Mouse (Mus musculus): ENCODE data around the gene Rpl13a. TPM values are rescaled to one million over a fixed set of nuclear protein-coding genes. Genes with fewer than 3 reads are reported as not detected.

Rpl13a gene
- polyA plus RNA-seq, 1 experiment = 1,470 TPM

GRCm38 (mm10) chr7:45139904-45140723, 11.6 kb upstream of the Rpl13a start:
- Histone ChIP-seq H3K27ac (ENCODE audit: insufficient read depth, low read length) (no peak overlapping the region), H3K4me3 (ENCODE audit: insufficient read depth, low read length) (no peak overlapping the region), H3K4me1 (ENCODE audit: control insufficient read depth, insufficient read depth, low read length) (no peaks in the 10 kb centered on the region)
- TF ChIP-seq CTCF (IDR thresholded peaks at IDR 0.05; ENCODE audit: extremely low read depth, insufficient read depth, low read length) (no peak), POLR2A (IDR thresholded peaks at IDR 0.05; ENCODE audit: extremely low read depth, insufficient read depth, low read length) (no peak)

DNA sequence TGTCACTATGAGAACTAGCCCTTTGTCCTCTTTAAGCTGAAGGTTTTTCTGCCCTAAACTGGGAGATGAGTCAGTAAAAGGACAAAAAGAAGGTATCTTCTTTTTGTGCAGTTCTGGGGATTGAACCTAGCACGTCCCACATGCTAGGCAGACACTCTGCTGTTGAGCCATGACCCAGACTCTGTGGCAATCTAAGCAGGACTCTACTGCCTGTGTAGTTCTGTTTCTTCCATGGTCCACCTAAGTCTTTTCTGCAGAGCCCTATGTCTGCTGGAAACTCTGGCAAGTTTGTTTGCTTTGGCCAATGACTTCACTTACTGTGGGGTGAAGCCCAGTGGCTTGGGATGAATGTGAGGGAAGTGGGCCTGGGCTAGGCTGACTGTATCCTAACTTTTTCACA, 9.8 kb upstream of the Rpl13a start:
- no peak overlapping the region for H3K27ac ChIP-seq (ENCODE audit: insufficient read depth, low read length)
- H3K4me1 ChIP-seq (ENCODE audit: control insufficient read depth, insufficient read depth, low read length) = no peaks in the 10 kb centered on the region
- no peak overlapping the region for H3K4me3 ChIP-seq (ENCODE audit: insufficient read depth, low read length)
- no peak for TF ChIP-seq POLR2A (IDR thresholded peaks at IDR 0.05; ENCODE audit: extremely low read depth, insufficient read depth, low read length)
- TF ChIP-seq CTCF (IDR thresholded peaks at IDR 0.05; ENCODE audit: extremely low read depth, insufficient read depth, low read length) = no peak

- Histone ChIP-seq H3K27ac (ENCODE audit: insufficient read depth, low read length) (no peak overlapping the region), H3K4me3 (ENCODE audit: insufficient read depth, low read length) (no peak overlapping the region), H3K4me1 (ENCODE audit: control insufficient read depth, insufficient read depth, low read length) (no peaks in the 10 kb centered on the region)
- TF ChIP-seq CTCF (IDR thresholded peaks at IDR 0.05; ENCODE audit: extremely low read depth, insufficient read depth, low read length) (no peak), POLR2A (IDR thresholded peaks at IDR 0.05; ENCODE audit: extremely low read depth, insufficient read depth, low read length) (no peak)
Measured at GRCm38 (mm10) chr7:45137171-45138006, 8.8 kb upstream of the Rpl13a start.

DNA sequence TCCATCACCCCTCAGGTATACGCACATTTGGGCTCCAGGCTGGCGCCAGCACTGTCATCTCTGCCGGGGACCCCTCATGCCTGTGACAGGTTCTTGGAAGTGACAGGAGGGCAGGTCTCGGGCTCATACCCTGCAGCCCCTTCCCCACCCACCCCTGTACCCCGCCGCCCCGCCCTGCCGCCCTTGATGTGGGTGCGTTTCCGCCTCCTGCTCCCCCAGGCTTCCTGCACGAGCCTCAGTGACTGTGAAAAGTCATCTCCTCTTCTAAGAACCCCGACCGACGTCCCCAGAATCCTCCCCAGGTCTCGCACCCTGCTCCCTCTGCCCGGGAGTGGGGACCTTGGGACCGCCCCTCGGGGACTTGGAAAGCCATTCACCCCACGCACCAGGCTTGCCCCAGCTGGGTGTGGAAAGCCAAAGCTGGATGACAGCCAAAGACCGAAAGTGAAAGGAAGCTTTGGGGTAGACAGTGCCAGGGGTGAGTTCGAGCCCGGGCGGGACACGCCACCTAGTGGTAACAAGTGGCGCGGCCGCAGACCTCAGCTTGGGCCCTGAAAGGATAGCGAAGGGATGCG, 7.5 kb upstream of the Rpl13a start, which contains the start of the genes Gm45713 and Flt3l:
Gm45713 (minus strand) TSS at position 239 of the 575 bp plus-strand sequence.
Flt3l (minus strand) TSS at position 440 of the 575 bp plus-strand sequence.
- peak within 1 kb of the TSS; percentile 38 for H3K4me3 ChIP-seq (ENCODE audit: insufficient read depth, low read length)
- no peaks in the 10 kb centered on the region for H3K4me1 ChIP-seq (ENCODE audit: control insufficient read depth, insufficient read depth, low read length)
- TF ChIP-seq POLR2A (IDR thresholded peaks at IDR 0.05; ENCODE audit: extremely low read depth, insufficient read depth, low read length) = no peak
- peak; percentile 81 for TF ChIP-seq CTCF (IDR thresholded peaks at IDR 0.05; ENCODE audit: extremely low read depth, insufficient read depth, low read length)
- no peak within 1 kb of the TSS for H3K27ac ChIP-seq (ENCODE audit: insufficient read depth, low read length)

DNA sequence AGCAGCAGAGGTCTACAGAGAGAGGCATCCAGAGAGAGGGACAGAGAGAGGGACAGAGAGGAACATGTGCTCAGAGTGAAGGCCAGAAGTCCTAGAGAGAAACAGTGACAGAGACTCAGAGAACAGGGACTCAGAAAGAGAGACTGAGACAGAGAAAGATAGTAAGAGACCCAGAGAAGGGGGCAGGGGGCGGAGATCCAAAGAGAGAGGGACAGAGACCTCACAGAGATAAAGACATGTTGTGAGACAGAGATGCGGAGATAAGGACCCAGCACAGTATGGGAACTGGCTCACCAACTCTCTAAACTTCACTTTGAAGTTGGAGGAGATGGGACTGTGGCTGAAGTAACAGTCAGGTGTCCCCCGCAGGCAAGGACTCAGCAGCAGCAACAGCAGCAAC, 6.8 kb upstream of the Rpl13a start:
- no peak for TF ChIP-seq POLR2A (IDR thresholded peaks at IDR 0.05; ENCODE audit: extremely low read depth, insufficient read depth, low read length)
- TF ChIP-seq CTCF (IDR thresholded peaks at IDR 0.05; ENCODE audit: extremely low read depth, insufficient read depth, low read length) = no peak
- no peak overlapping the region for H3K4me3 ChIP-seq (ENCODE audit: insufficient read depth, low read length)
- no peak overlapping the region for H3K27ac ChIP-seq (ENCODE audit: insufficient read depth, low read length)
- no peaks in the 10 kb centered on the region for H3K4me1 ChIP-seq (ENCODE audit: control insufficient read depth, insufficient read depth, low read length)

GRCm38 (mm10) chr7:45134544-45135026, 6.0 kb upstream of the Rpl13a start:
- no peaks in the 10 kb centered on the region for H3K4me1 ChIP-seq (ENCODE audit: control insufficient read depth, insufficient read depth, low read length)
- no peak overlapping the region for H3K4me3 ChIP-seq (ENCODE audit: insufficient read depth, low read length)
- TF ChIP-seq POLR2A (IDR thresholded peaks at IDR 0.05; ENCODE audit: extremely low read depth, insufficient read depth, low read length) (no peak), CTCF (IDR thresholded peaks at IDR 0.05; ENCODE audit: extremely low read depth, insufficient read depth, low read length) (no peak)
- no peak overlapping the region for H3K27ac ChIP-seq (ENCODE audit: insufficient read depth, low read length)

GRCm38 (mm10) chr7:45133446-45134159, 5.0 kb upstream of the Rpl13a start:
- no peak for TF ChIP-seq CTCF (IDR thresholded peaks at IDR 0.05; ENCODE audit: extremely low read depth, insufficient read depth, low read length)
- TF ChIP-seq POLR2A (IDR thresholded peaks at IDR 0.05; ENCODE audit: extremely low read depth, insufficient read depth, low read length) = no peak
- Histone ChIP-seq H3K4me1 (ENCODE audit: control insufficient read depth, insufficient read depth, low read length) (no peaks in the 10 kb centered on the region), H3K27ac (ENCODE audit: insufficient read depth, low read length) (no peak overlapping the region)

DNA sequence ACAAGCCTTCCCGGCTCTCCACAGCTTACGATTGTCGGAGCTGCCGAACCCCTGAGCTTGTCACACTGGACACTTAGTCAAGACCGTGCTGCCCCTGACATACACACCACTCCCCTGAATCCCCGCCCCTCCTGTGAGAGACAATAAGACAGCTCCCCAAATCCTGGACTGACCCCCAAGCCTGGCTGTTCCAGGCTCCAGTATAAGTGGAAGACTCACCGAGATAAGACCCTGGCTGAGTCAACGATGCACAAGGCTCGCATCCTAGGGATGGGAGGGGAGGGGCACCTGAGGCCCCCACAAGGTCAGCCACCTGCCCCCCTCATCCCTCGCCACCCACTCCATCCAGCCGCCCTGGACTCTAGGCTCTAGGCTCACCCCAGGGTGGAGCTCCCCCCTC, 3.3 kb upstream of the Rpl13a start:
- TF ChIP-seq POLR2A (IDR thresholded peaks at IDR 0.05; ENCODE audit: extremely low read depth, insufficient read depth, low read length) (no peak), CTCF (IDR thresholded peaks at IDR 0.05; ENCODE audit: extremely low read depth, insufficient read depth, low read length) (no peak)
- H3K27ac ChIP-seq (ENCODE audit: insufficient read depth, low read length) = no peak overlapping the region
- H3K4me1 ChIP-seq (ENCODE audit: control insufficient read depth, insufficient read depth, low read length) = no peaks in the 10 kb centered on the region
- H3K4me3 ChIP-seq (ENCODE audit: insufficient read depth, low read length) = no peak overlapping the region

More at GRCm38 (mm10) chr7:45133446-45134159, 5.0 kb upstream of the Rpl13a start:
- H3K4me3 ChIP-seq (ENCODE audit: insufficient read depth, low read length) = no peak overlapping the region

All from cortical plate, adult 2 months (tissue).